Mouse (Mus musculus): ENCODE data around the gene Fgfr2.

Fgfr2 gene

DNA sequence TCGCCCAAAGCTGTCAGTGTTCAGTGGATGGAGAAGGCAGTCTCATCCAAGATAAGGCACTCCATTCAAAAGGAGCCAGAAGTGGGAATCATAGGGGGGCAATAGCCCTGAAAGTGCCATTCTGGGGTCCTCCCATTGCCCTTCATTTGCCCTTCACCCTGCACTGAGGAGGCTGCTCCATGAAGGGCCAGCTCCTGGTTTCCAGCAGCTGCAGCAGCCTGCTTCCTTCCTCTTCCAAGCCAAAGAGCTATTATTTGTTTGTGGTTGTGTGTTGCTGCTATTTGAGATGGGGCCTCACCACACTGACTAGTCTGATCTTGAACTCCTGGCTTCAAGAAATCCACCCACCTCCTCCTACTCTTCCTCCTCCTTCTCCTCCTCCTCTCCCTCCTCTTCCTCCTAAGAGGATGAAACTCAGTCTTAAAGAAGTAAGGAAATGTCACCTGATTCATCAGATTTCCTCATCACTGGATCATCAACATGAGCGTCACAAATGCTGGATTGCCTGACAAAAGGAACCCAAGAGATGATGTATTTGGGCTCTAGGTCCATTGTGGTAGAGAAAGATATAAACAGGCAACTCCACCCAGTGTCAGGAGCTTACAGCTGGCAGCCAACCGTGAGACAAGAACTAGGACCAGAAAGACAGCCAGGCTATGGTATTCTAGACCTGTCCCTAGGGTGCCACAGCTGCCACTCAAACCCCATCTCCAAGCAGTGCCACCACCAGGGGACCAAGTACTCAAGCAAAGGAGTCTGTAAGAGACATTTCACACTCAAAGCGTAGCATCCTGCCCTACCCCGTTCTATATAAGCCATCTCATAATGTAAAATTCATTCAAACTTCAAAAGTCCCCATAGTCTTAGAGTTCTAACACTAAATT lies 817.4 kb downstream of the Fgfr2 start:
- peak; percentile 22 for DNase-seq (ENCODE audit: low read depth, low spot score)

DNA sequence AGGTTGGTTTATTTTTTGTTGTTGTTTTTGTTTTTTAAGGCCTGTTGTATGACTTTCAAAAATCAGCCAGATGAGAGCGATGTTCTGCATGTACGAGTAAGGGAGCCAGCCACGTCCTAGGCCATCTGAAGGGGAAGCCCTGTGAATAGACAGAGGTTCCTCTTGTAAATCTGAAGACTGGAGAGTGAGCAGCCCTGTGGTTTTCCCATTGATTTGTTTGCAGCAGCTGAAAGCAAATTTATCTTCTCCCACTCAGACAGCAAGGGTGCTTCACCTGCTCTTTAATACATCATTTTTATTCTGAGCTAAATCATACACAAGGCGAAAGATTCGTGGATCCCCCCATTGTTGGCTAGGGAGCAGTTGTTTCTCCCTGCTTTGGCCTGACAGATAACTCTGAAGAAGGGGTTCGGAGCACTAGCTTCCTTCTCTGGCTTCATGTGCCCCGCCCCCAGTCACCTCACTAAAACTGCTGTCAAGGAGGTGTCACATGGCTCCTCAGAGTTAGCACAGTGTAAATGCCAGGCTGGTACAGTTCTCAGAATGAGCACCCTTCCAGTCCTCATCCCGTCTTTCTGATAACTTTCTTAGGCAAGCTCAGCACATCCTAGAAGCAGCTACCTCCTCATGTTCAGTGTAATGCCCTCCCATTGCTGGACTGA lies 818.6 kb downstream of the Fgfr2 start:
- DNase-seq (ENCODE audit: low read depth, low spot score), result peak; percentile 39

DNA sequence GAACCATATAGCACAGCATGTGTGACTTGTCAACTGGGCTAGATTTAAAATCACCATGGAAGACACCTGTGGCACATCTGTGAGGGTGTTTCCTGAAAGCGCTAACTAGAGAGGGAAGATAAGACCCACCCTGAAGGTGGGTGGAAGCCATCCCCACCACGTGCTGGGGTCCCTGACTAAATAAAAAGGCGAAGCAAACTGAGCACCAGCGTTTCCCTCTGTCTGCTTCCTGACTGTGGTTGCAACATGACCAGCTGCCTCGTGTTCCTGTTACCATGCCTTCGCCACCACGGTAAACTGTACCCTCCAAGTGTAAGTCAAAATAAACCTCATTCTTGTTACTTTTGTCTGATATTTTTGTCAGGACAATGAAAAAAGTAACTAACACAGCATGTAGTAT lies 819.2 kb downstream of the Fgfr2 start:
- DNase-seq (ENCODE audit: low read depth, low spot score), result peak; percentile 17

DNA sequence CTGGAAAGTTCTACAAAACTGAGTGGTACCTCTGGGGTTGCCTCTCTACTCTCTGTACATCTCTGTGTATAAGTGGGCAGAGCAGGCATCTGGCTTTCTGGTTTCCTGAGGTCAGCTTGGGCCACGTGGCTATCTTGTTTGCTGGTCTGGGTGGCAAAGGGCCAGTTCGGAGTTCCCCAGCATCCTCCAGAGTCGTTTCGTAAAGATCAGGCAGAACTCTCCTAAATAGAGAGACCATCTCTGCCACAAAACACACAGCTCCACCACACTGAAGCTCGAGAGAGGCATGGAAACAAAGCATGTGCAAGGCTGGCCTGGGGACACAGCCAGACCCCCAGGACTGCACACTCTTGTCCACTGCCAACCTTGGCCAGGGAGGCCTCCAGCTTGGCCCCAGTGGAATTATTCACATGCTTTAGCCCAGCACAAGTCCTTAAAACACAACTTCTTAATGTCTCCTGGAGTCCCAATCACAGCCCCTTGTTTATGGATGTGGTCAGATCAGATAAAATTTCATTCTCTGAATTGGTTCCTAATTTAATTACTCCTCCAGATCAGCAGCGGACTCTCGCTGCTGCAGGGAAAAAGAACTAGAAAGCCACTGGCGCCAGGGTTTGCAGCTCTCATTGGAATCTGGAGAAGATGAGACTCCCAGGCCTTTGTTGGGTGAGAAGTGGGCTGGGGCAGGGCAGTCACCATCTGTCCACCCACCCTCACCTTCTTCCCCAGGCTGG lies 820.5 kb downstream of the Fgfr2 start:
- no peak for DNase-seq (ENCODE audit: low read depth, low spot score)

DNA sequence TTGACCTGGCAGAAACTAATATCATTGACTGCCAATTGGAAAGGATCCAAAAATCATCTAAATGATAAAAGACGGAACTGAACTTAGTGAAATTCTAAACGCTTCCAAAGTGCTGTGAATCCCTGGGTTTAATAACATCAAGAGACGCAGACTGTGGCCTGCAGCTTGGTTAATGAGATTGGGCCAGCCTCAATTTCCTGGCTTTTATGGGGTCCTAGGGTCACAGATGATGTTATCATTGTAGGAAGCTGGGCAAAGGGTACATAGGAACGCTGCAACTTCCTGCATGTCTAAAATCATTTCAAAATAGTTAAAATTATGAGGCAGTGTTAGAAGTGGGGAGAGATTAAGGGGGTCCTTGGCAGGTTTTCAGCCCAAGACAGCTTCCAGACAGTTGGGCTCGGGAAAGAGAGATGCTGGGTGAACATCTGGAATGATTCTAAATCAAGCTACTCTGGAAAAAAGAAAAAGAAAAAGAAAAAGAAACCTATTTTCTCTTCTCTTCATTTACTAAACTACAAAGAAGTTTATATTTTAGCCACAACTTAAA lies 823.4 kb downstream of the Fgfr2 start:
- DNase-seq (ENCODE audit: low read depth, low spot score), result no peak

DNA sequence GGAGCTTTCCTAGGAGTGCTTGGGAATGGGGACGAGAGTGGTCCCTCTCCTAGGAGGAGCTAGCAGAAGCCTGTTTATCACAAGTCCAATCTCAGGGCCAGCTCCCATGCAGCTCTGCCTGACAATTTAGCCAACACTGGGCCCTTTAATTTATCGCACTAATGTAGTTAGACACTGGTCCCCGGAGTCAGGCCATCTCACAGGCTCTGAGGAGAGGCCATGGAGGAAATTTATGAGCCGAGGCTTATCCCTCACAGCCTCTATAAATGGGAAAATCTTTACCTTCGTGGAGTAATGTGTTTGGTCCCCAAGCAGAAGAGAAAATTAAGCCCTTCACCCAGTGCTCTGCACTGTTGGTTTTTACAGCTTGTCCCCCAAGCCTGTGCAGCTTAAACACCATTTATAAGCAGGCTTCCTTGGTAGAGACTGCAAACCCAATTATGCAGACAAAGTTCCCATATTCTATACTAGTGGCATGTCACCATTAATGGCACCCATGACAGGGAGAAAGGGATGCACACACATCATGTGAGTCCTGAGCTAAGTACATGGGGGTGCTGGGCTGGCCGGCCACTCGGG lies 824.6 kb downstream of the Fgfr2 start:
- DNase-seq (ENCODE audit: low read depth, low spot score), result no peak

DNA sequence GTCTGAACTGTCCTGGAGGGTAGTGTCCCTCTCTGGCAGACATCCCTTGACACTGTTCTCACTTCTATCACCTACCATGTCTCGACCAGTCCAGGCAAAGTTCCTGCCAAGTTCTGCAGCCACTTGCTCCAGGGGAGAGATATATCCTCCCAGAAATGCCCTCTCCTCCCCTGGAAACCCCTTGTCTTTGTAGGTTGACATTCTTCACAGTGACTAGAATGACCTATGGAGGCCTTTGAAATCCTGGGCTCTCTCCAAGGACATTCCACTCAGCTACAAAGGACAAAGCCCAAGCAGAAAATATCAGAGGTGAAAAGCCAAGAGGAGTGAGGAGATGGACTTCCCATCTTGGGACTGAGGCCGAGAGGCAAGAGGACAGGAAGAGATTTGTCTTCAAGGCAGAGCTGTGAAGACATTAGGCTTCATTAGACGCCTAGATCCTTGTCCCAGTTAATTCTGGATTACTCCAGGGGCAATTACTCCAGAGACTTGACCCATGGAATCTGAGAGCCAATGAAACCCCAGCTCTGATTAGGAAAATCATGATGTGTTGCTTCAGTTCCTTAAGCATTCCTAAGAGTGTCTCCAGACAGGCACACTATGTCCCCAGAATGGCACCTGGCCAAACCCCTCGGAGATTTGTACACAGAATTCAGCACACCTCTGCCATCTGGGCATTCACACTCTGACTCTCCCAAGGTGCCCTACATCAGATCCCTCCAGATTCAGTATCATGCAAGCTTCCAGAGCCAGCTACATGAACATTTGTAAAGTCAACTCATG lies 826.3 kb downstream of the Fgfr2 start:
- no peak for DNase-seq (ENCODE audit: low read depth, low spot score)

DNA sequence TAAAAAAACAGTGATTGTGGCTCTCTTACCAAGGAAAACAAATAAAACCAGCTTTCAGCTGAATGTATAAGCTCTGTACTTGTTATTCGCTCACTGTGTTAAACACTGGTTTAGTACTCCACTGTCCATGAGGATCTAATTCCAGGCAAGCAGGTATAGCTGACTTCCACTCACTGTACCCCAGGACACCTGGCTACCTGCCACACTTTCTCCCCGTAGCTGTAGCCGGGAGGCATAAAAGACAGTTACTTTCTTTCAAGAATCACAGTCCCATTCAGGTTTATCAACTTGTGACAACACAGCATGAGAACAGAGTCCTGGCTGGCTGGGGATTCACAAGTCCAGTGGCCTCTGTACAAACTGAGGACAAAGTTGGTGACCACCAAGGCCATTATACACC lies 827.0 kb downstream of the Fgfr2 start:
- DNase-seq (ENCODE audit: low read depth, low spot score), result no peak

DNA sequence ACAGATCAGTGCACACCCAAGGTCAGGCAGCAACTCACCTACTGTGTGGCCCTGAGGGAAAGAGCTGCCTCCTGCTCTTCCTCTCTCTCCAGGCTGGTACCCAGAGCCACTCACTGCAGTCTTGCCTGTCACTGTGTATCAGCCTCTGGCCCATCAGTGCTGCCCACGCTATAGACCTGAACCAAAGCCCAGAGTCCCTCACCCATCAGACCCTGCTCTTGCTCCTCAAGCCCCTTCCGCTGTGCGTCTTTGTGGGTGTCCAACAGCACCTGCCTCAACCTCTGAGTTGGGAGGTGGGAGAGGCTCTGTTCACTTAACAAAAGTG lies 835.8 kb downstream of the Fgfr2 start:
- DNase-seq (ENCODE audit: low read depth, low spot score), result no peak

DNA sequence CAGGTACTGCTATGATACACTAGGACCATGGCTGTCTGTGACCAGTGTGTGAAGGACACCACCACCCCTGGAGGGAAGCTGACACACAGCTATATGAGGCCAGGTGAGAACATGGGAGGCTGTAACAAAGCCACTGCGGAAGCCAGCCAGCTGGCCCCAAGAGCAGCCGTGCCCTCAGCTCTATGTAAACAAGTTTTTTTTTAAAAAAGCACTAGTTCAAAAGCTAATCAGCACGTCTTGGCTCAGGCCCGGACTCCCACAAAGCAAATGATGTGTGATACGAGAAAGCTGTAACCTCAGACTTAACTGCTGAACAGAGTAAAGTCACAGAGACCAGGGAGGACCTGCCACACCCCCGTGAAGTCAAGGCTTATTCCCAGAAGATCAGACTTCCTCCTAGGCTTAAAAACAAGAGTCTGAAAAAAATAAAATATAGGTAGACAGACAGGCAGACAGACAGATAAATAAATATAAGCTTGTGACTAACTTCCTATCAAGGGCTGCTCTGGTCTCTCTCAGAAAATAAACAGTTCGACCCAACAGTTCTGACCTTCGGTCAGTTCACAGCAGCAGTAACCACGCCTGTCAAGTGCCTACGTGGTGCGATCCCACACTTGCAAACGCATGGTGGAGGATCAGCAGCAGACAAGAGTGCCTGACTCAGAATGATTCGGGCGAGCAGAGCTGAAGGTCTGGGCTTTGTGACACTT lies 836.4 kb downstream of the Fgfr2 start:
- DNase-seq (ENCODE audit: low read depth, low spot score), result no peak

DNA sequence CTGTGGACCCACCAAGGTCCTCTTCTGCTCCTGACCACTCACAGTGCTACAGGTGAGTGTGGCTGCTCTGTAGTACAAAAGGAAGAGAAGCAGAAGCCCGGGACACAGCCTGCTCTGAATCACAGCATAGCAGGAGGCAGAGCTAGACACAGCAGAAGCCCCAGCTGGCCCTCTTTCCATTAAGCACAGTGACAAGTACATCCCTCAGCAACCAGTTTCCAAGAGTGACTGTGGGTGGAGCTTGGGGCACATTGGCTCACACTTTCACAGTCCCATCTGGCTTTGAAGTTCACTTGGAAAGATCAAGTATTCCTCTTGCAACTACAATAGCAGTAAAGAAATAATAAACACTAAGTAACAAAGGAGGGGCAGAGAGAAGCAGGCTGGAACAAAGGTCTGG lies 838.4 kb downstream of the Fgfr2 start:
- DNase-seq (ENCODE audit: low read depth, low spot score), result no peak

DNA sequence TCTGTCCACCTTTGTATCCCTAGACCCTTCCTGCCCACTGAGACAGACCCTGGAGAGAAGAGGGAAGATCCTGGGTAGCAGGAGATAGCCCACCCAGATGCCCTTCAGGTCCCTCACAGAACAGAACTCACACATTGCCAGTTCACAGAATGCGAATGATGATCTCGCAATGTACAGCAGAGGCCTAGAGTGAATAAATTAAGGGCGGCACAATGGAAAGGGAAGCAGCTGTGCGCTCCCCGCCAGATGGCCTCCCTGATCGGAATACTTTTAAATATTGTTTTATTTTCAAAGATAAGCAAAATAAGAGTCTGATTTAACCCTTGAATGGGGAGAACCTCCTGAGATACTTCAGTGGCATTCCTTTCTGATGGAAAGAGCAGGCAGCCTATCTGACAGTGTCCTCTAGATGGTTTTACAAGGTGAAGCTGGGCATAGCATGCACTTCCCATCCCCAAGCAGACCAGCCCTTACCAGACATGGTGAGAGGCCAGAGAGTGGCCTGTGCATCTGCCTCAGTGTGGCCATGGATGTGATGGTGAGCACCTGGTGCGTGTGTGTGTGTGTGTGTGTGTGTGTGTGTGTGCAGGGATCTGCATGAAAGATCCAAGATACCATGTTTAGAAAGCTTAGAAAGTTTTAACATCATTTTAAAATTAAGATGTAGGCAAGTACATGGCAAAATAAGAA lies 839.0 kb downstream of the Fgfr2 start:
- no peak for DNase-seq (ENCODE audit: low read depth, low spot score)

DNA sequence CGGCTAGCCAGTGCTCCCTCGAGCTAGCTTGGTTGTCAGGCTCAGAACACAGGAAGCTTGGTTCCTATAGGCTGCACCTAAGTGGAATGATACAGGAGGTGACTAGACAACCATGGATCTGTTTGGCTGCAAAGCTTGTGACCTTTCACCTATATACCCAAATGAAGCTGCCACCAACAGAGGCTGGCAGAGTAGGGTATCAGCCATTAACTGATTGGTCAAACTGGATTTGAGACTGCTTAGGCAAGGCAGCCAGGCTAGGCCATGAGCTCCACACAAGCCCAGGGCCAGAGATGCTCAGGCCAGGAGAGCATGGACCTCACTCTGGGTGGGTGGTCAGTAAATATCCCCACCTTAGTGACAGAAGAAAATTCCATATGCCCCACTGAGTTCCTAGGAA lies 840.6 kb downstream of the Fgfr2 start:
- DNase-seq (ENCODE audit: low read depth, low spot score), result no peak

DNA sequence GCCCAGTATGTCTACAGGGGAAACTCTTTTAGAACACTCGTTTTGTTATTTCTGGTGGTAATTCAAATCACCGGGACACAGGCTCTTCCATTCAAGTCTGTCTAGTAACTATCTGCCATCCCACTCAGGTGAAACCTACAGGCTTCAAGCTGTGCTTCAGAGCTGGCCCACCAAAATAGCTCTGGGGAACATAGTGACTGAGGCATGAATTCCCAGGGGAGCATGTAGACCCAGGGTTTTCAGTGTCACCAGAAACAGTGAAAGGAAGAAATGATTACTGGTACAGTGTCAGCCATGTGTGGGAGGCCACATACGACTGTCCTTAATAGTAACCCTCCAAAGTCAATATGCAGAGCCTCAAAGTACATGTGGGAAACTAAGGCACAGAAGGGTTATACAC lies 841.0 kb downstream of the Fgfr2 start:
- DNase-seq (ENCODE audit: low read depth, low spot score), result no peak

DNA sequence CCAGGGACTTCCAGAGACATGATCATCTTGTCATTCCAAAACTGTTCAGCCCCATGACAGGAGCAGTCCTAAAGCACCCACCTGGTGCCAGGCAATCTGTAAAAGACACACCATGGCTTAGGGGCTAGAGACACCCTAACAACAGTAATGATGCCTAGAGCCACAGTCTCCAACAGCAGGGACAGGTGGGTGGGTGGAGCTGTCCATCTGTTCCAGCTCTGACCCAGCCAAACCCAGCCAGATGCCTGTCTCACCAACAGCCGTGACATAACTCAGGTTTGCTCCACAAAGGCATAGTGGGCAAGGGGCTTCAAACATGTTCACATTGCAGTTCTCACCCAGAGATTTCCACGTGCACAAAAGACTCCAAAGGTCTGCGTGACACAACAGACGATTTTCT lies 841.4 kb downstream of the Fgfr2 start:
- DNase-seq (ENCODE audit: low read depth, low spot score), result no peak

DNA sequence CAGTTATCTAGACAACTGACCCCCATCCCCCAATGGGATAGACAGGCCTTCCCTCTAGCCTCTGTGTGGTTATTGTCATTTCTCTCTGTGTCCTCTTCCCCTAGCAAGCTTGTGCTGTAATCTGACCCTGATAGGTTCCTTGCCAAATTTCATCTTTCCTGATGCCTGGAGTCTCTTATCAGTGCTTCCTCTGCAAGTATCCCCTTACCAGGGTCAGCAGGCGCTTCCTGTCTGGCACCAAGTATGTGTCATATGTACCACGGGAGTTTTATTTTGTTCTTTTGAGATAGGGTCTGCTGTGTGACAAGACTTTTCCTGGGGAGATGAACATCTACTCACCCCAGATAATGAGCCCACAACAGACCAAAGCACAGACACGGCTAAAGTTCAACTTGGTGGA lies 844.5 kb downstream of the Fgfr2 start:
- DNase-seq (ENCODE audit: low read depth, low spot score), result no peak

DNA sequence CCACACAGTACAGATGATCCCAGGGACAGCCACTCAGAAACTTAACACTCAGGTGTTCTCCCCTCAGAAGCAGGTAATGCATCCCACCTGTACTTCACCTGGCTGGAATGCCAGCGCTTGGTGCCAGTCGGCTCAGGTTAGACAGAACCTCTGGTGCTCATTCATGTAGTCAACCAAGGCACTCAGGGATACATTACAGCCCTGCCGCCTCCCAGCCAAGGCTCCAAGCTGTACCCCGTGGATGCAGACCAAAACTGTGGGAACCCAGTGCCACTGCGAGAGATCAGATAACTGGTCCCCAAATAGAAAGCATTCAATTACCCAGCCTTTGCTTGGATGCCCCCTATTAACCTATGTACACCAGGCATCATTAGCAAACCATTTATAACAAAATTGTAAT lies 846.9 kb downstream of the Fgfr2 start:
- DNase-seq (ENCODE audit: low read depth, low spot score), result no peak

DNA sequence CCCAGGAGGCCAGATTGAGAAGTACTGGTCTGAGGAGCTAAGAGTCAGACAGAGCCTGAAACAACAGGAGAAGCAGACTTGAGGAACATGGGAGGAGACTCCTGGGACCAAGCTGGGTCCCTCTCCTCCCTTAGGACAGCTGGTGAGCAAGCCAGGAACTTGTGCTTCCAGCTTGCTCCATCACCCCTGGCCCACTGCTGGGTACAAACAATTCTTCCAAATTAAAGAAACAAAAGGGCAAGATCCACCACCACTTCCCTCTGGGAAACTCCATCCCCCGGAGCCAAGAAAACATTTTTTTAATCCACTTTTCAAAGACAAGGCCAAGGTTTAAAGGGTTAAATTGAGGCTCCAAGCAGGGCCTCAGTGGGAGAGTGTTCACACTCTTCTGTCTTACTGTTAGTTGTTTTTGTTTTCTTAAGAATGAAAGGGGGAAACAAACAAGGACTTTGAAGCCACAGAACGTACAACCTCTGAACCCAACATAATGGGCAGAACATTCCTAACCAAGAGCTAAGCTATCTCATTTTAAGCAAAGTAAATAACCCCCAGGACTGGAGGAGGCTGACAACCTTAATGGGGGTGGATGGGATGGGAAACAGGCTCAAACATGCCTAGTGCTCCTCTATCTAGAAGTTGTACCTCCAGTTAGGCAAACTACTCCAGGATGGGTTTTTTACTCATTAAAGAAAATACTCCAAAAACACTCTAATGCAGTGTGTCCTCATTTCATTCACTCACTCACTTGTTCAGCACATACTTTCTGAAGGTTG lies 849.2 kb downstream of the Fgfr2 start:
- DNase-seq (ENCODE audit: low read depth, low spot score), result no peak

DNA sequence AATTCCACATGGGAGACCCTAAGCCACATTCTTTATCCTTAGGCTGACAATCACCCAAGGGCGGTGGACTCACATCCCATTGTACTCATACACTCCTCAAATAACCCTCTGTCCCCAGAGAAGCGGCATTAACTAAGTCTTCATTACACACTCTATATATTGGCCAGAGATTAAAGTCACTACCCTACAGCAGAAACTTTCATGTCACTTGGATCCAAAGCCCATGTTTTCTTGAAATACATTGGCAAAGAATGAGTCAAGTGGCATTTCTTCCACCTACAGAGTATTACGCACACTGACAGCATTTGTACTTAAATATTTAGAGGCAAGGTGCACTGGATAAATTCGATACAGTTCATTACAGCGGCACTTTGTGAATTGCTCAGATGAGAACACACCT lies 850.2 kb downstream of the Fgfr2 start:
- DNase-seq (ENCODE audit: low read depth, low spot score), result no peak

All from CD4-positive, CD25-positive, alpha-beta regulatory T cell, adult 2 months (primary cell).